Mouse (Mus musculus) E14TG2a.4 (cell line): Measurements from ENCODE around the gene Sox12.

Source experiments
- CTCF ChIP-seq: conservative IDR thresholded peaks from 2 replicates; pipeline ENCODE4 v1.5.1; 2014; ENCODE audit warnings: low read length
- POU5F1 ChIP-seq: IDR thresholded peaks from 2 replicates; pipeline ENCODE4 v1.6.1; 2014; ENCODE audit warnings: low read length, borderline replicate concordance

DNA sequence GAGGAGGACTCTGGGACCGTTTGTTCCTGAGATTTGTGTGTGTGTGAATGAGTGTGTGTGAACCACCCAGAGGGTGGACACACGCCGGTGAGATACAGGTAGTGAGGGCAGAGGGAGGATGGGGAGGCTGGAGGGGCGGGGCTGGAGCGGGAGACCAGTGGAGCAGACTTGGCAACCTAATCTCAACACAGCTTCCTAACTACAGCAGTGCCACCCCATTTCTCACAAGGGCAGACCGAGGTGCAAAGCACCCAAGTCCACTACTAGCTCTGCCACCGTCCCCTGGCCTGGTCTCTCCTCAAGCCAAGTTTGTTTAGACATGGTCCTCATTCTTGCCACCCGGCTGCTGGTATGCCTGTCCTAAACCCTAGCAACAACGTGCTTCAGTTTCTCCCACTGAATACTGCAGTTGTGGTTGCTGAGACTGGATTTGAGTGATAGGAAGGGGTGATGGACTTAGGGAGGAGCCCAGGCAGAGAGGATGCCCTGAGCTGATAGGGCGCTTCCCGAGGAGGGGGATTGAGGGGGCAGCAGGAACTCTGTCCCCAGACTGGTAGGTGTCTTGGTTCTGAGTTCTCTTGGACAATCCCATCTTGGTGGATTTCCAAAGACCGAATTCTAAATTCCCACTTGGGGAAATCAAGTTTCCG, 2.5 kb downstream of the Sox12 start:
- no peak for TF ChIP-seq CTCF
- no peak for TF ChIP-seq POU5F1
